Mouse (Mus musculus) right cerebral cortex, adult 2 months (tissue): ENCODE measurements at regions not wholly inside any gene's neighbourhood (a gene's known extent, or its start where the extent isn't known, plus 50 kb on each side); places are given as distances from the start of the nearest gene placed in this dataset.

Source experiments
- DNase-seq, 2 experiments: peaks; one replicate each; pipeline ENCODE4 v3.0.0; 2021 to 2022; ENCODE audit warnings: low spot score in 2 of 2

GRCm38 (mm10) chr12:50935516-50935915 is 286.6 kb upstream of the Prkd1 start:
- DNase-seq, result no peak

- DNase-seq, result no peak
These were observed 283.6 kb upstream of the Prkd1 start for GRCm38 (mm10) chr12:50932496-50932895.

- no peak for DNase-seq
These were observed 280.7 kb upstream of the Prkd1 start for GRCm38 (mm10) chr12:50929641-50930040.

GRCm38 (mm10) chr12:50926234-50926633 is 277.3 kb upstream of the Prkd1 start:
- no peak for DNase-seq

GRCm38 (mm10) chr12:50921739-50922138 is 272.8 kb upstream of the Prkd1 start:
- DNase-seq, result no peak

GRCm38 (mm10) chr12:50899609-50900447 is 250.9 kb upstream of the Prkd1 start:
- no peak for DNase-seq

GRCm38 (mm10) chr12:50897606-50898166 is 248.8 kb upstream of the Prkd1 start:
- no peak for DNase-seq

- peak; percentile 2 to 5 for DNase-seq
These were observed 244.7 kb upstream of the Prkd1 start for GRCm38 (mm10) chr12:50893604-50894003.

GRCm38 (mm10) chr12:50875796-50876195 is 226.9 kb upstream of the Prkd1 start:
- DNase-seq, result no peak

GRCm38 (mm10) chr12:50874024-50874398 is 225.1 kb upstream of the Prkd1 start:
- no peak for DNase-seq

GRCm38 (mm10) chr12:50873390-50874023 is 224.6 kb upstream of the Prkd1 start:
- DNase-seq, result peak in 1 of 2 experiments; percentile 18

GRCm38 (mm10) chr12:50851644-50852043 is 202.7 kb upstream of the Prkd1 start:
- no peak for DNase-seq

- no peak for DNase-seq
These were observed 199.1 kb upstream of the Prkd1 start for GRCm38 (mm10) chr12:50847976-50848375.

GRCm38 (mm10) chr12:50842744-50843143 is 193.8 kb upstream of the Prkd1 start:
- DNase-seq, result peak in 1 of 2 experiments; percentile 6

GRCm38 (mm10) chr12:50839391-50839790 is 190.5 kb upstream of the Prkd1 start:
- no peak for DNase-seq

GRCm38 (mm10) chr12:50808731-50809281 is 159.9 kb upstream of the Prkd1 start:
- DNase-seq, result no peak

GRCm38 (mm10) chr12:50804391-50804790 is 155.5 kb upstream of the Prkd1 start:
- DNase-seq, result no peak

GRCm38 (mm10) chr12:50765156-50765940 is 116.5 kb upstream of the Prkd1 start:
- peak; percentile 7 to 17 for DNase-seq

- peak; percentile 16 to 27 for DNase-seq
These were observed 115.6 kb upstream of the Prkd1 start for GRCm38 (mm10) chr12:50764457-50764856.

GRCm38 (mm10) chr12:50734135-50734534 is 85.2 kb upstream of the Prkd1 start:
- peak in 1 of 2 experiments; percentile 9 for DNase-seq

- no peak for DNase-seq
These were observed 63.7 kb upstream of the Prkd1 start for GRCm38 (mm10) chr12:50712615-50713014.
